Mouse (Mus musculus) thymus, adult 2 months (tissue): ENCODE data around the gene Ndrg2. TPM values are rescaled to one million over a fixed set of nuclear protein-coding genes. Genes with fewer than 3 reads are reported as not detected.
A peak's percentile ranks its signal among the peaks of the same experiment; 100 is the strongest.
"Not testable (repeated sequence)": the region's sequence is repeated elsewhere in the genome, so short reads cannot be mapped to it uniquely, and the experiment has no call there.

Experiments
- DNase-seq: peaks from one replicate; pipeline ENCODE4 v3.0.0; 2021
- H3K27ac ChIP-seq: fragments of 200-500 bp; 2 replicates; pipeline ENCODE4 v1.5.1; 2012; ENCODE audit warnings: low read length, control low read depth; ENCODE audit not compliant: control insufficient read depth, insufficient read depth
- H3K27me3 ChIP-seq: fragments of 200-500 bp; 2 replicates; pipeline ENCODE4 v1.6.1; 2012; ENCODE audit warnings: mild to moderate bottlenecking, low read length, moderate library complexity, mixed read lengths; ENCODE audit not compliant: control insufficient read depth, insufficient read depth
- H3K36me3 ChIP-seq: fragments of 200-500 bp; 2 replicates; pipeline ENCODE4 v1.6.1; 2012; ENCODE audit warnings: mild to moderate bottlenecking, low read length, moderate library complexity; ENCODE audit not compliant: control insufficient read depth, insufficient read depth
- H3K4me1 ChIP-seq: fragments of 200-500 bp; replicated peaks from 2 replicates; pipeline ENCODE4 v1.6.1; 2012; ENCODE audit warnings: low read length; ENCODE audit not compliant: control insufficient read depth, insufficient read depth
- H3K4me3 ChIP-seq: fragments of 200-500 bp; 2 replicates; pipeline ENCODE4 v1.5.1; 2012; ENCODE audit warnings: mild to moderate bottlenecking, low read length, control low read depth, moderate library complexity; ENCODE audit not compliant: control insufficient read depth, insufficient read depth
- CTCF ChIP-seq: fragments of 200-500 bp; IDR thresholded peaks from 2 replicates; pipeline ENCODE4 v1.5.1; 2012; ENCODE audit warnings: mild to moderate bottlenecking, control low read depth, low read length, moderate library complexity, borderline replicate concordance; ENCODE audit not compliant: control insufficient read depth, poor library complexity, insufficient read depth; ENCODE audit errors: extremely low read depth
- POLR2A ChIP-seq: fragments of 200-500 bp; IDR thresholded peaks from 2 replicates; pipeline ENCODE4 v1.6.1; 2012; ENCODE audit warnings: mild to moderate bottlenecking, low read length, control low read depth, moderate library complexity; ENCODE audit not compliant: control insufficient read depth, poor library complexity, insufficient read depth; ENCODE audit errors: extremely low read depth
- WGBS: fragments of 180-500 bp; shearing (Covaris S2); methylation state at CpG from one replicate; pipeline ENCODE4 v1.1.7; 2018; 5-methylcytosine and 5-hydroxymethylcytosine counted together
- polyA plus RNA-seq: library from polyadenylated mRNA; depleted of rRNA; stranded (reverse); fragments of >200 nt; gene quantifications from 2 replicates; pipeline ENCODE4 v1.2.3, GENCODE M21; 2012; rRNA removed

The Ndrg2 gene
- polyA plus RNA-seq, 1 experiment, result 178 TPM

- Histone ChIP-seq H3K4me1 (peaks cover 7% of the 10 kb centered on the region), H3K4me3 (no peak overlapping the region), H3K27me3 (no peaks in the 10 kb centered on the region), H3K27ac (no peak overlapping the region; the same call in 1 of the 2 replicates), H3K36me3 (peaks cover 5% of the 10 kb centered on the region; the same call in 1 of the 2 replicates)
- no peak for DNase-seq
- WGBS, result 2% methylated on average over 14 of the region's 14 CpGs
- TF ChIP-seq POLR2A (no peak), CTCF (no peak)
Observed at GRCm38 (mm10) chr14:51884031-51884544, 29.9 kb downstream of the Ndrg2 start.

- DNase-seq, result peak; percentile 83
- no peak overlapping the region for H3K4me3 ChIP-seq
- TF ChIP-seq POLR2A (no peak), CTCF (no peak)
- 1% methylated on average over 4 of the region's 4 CpGs for WGBS
- peaks cover 7% of the 10 kb centered on the region for H3K4me1 ChIP-seq
- no peak overlapping the region for H3K27ac ChIP-seq
- no peaks in the 10 kb centered on the region for H3K27me3 ChIP-seq
- H3K36me3 ChIP-seq, result no peaks in the 10 kb centered on the region
Observed at GRCm38 (mm10) chr14:51883527-51884030, 30.4 kb downstream of the Ndrg2 start.

GRCm38 (mm10) chr14:51877517-51877916, 36.4 kb downstream of the Ndrg2 start:
- Histone ChIP-seq H3K4me1 (no peaks in the 10 kb centered on the region), H3K27me3 (no peaks in the 10 kb centered on the region), H3K27ac (no peak overlapping the region), H3K4me3 (no peak overlapping the region), H3K36me3 (no peaks in the 10 kb centered on the region)
- TF ChIP-seq POLR2A (no peak), CTCF (no peak)
- no peak for DNase-seq
- 85% methylated on average over 3 of the region's 3 CpGs for WGBS

- no peak for DNase-seq
- Histone ChIP-seq H3K27me3 (no peaks in the 10 kb centered on the region), H3K4me1 (no peaks in the 10 kb centered on the region), H3K36me3 (no peaks in the 10 kb centered on the region), H3K27ac (no peak overlapping the region), H3K4me3 (no peak overlapping the region)
- no peak for TF ChIP-seq POLR2A
- no peak for TF ChIP-seq CTCF
- 84% methylated on average over 9 of the region's 9 CpGs for WGBS
Observed at GRCm38 (mm10) chr14:51871741-51872140, 42.2 kb downstream of the Ndrg2 start.

- Histone ChIP-seq H3K27ac (no peak overlapping the region), H3K27me3 (no peaks in the 10 kb centered on the region), H3K4me3 (no peak overlapping the region), H3K4me1 (no peaks in the 10 kb centered on the region), H3K36me3 (no peaks in the 10 kb centered on the region)
- DNase-seq, result no peak
- WGBS, result 71% methylated on average over 2 of the region's 2 CpGs
- TF ChIP-seq CTCF, result no peak
- TF ChIP-seq POLR2A, result no peak
Observed at GRCm38 (mm10) chr14:51870756-51871155, 43.2 kb downstream of the Ndrg2 start.

- DNase-seq, H3K27ac ChIP-seq, H3K4me1 ChIP-seq, H3K4me3 ChIP-seq, H3K36me3 ChIP-seq, H3K27me3 ChIP-seq: not testable (repeated sequence)
- whole genome bisulfite sequencing, result 26% methylated on average over 1 of the region's 1 CpGs
Observed at GRCm38 (mm10) chr14:51863603-51864002, 50.4 kb downstream of the Ndrg2 start.

- WGBS, result 61% methylated on average over 7 of the region's 7 CpGs
- not testable (repeated sequence) for H3K36me3 ChIP-seq, H3K4me1 ChIP-seq
Observed at GRCm38 (mm10) chr14:51855280-51855679, 58.7 kb downstream of the Ndrg2 start.

More at GRCm38 (mm10) chr14:51855280-51855679, 58.7 kb downstream of the Ndrg2 start:
- H3K27me3 ChIP-seq, H3K27ac ChIP-seq, DNase-seq, H3K4me3 ChIP-seq: not testable (repeated sequence)

Other genes starting within 250 kb of the Ndrg2 start
- not detected in 2 replicates for gene Gm17079, start 218.7 kb downstream of the Ndrg2 start, polyA plus RNA-seq
- gene Gm5800, start 197.0 kb downstream of the Ndrg2 start, polyA plus RNA-seq, result not detected in 2 replicates
- 1.0 and 2.1 TPM in 2 replicates for gene Ang4, start 140.6 kb downstream of the Ndrg2 start, polyA plus RNA-seq
- gene AY358078, start 114.1 kb downstream of the Ndrg2 start, polyA plus RNA-seq, result not detected in 2 replicates
- gene Ear6, start 60.5 kb downstream of the Ndrg2 start, polyA plus RNA-seq, result 0.82 and 1.8 TPM in 2 replicates
- gene Mettl17, start 29.3 kb downstream of the Ndrg2 start, polyA plus RNA-seq, result 50.4 and 56.7 TPM in 2 replicates
- gene Slc39a2, start 21.3 kb downstream of the Ndrg2 start, polyA plus RNA-seq, result 0.84 and 1.5 TPM in 2 replicates
- not detected in 2 replicates for gene Tppp2, start 4.3 kb upstream of the Ndrg2 start, polyA plus RNA-seq
- gene Rnase13, start 8.6 kb upstream of the Ndrg2 start, polyA plus RNA-seq, result not detected in 2 replicates
- gene Arhgef40, start 70.6 kb upstream of the Ndrg2 start, polyA plus RNA-seq, result 55.2 and 62.3 TPM in 2 replicates
- 2.9 TPM in 2 replicates for gene Tmem253, start 101.5 kb upstream of the Ndrg2 start, polyA plus RNA-seq
- gene Zfp219, start 106.6 kb upstream of the Ndrg2 start, polyA plus RNA-seq, result 253 and 269 TPM in 2 replicates
- gene Olfr221, start 128.3 kb upstream of the Ndrg2 start, polyA plus RNA-seq, result not detected in 2 replicates
- gene Hnrnpc, start 189.9 kb upstream of the Ndrg2 start, polyA plus RNA-seq, result 163 and 171 TPM in 2 replicates
- gene Rpgrip1, start 196.5 kb upstream of the Ndrg2 start, polyA plus RNA-seq, result 3.1 and 3.9 TPM in 2 replicates